11 mouse cellular contexts compared by ENCODE assay signal in the genomic region with DNA sequence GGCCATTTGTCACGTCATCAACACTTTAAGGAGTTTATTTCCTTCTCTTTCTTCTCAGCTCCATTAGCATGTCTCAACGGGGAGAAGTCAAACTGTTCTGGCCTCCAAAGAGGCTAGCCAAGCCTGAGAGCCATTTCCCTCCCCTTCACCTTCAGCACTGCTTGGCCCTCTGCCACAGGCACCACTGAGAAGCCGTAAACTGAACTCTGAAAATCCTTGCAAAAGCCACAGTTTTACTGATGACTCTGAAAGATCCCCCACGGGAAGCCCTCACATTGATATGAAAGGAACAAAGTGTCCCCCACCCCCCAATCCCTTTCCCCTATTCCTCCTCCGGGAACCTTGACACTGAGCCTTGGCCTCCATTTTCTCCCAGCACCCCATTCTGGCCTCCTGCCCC.
DNase-seq lines count a peak whose midpoint lies in the region; ATAC-seq lines count a peak whose summit lies in the region.
"Had no signal": no experiment of that assay in that cellular context is flagged by ENCODE, and none has a peak within 500 bp of the region (broad histone marks: within the 10 kb centered on the region; RNA-seq: fewer than 3 reads in every experiment).

No protein-coding gene starts in this region.

- peak; percentile 48 to 54 for DNase-seq in heart, postnatal 14 days
- DNase-seq in heart, embryonic 10.5 days (ENCODE audit: low spot score) = no peak
- DNase-seq in adrenal gland, adult 2 months = peak; percentile 79
- peak; percentile 24 for DNase-seq in gastrocnemius, postnatal 10 days
- peak; percentile 65 for DNase-seq in lung, postnatal 10 days
- no peak for DNase-seq in right cerebral cortex, adult 2 months (ENCODE audit: low spot score in 2 of 2)
- DNase-seq in hindbrain, embryonic 11.5 days (ENCODE audit: low spot score) = no peak
- DNase-seq in layer of hippocampus, postnatal 36 days = no peak
- DNase-seq: cerebellum, adult 11 months had no signal

- H3K36me3 ChIP-seq in heart, embryonic 10.5 days = no peaks in the 10 kb centered on the region
- H3K36me3 ChIP-seq in hindbrain, embryonic 11.5 days (ENCODE audit: control insufficient read depth, insufficient read depth, low read length) = no peaks in the 10 kb centered on the region
- H3K36me3 ChIP-seq: embryonic facial prominence, embryonic 15.5 days had no signal

- intact Hi-C loops in heart, postnatal 14 days (cut with DNase I) = no loop called here

- H3K4me1 ChIP-seq in heart, embryonic 10.5 days = no peaks in the 10 kb centered on the region
- H3K4me1 ChIP-seq in hindbrain, embryonic 11.5 days (replicated peaks; ENCODE audit: control insufficient read depth, insufficient read depth, low read length) = no peaks in the 10 kb centered on the region
- H3K4me1 ChIP-seq: embryonic facial prominence, embryonic 15.5 days had no signal

- no peak overlapping the region for H3K9ac ChIP-seq in hindbrain, embryonic 11.5 days (ENCODE audit: low read depth, low read length)
- H3K9ac ChIP-seq: embryonic facial prominence, embryonic 15.5 days had no signal

- H3K27me3 ChIP-seq in heart, embryonic 10.5 days (ENCODE audit: insufficient read depth, poor library complexity, severe bottlenecking) = peaks cover 4% of the 10 kb centered on the region; the same call in 1 of the 2 replicates
- H3K27me3 ChIP-seq in hindbrain, embryonic 11.5 days (ENCODE audit: control insufficient read depth, insufficient read depth, low read length) = no peaks in the 10 kb centered on the region
- H3K27me3 ChIP-seq: embryonic facial prominence, embryonic 15.5 days had no signal

- WGBS in heart, embryonic 10.5 days = 53% methylated on average over 5 of the region's 5 CpGs
- 70% methylated on average over 5 of the region's 5 CpGs for WGBS in hindbrain, embryonic 11.5 days

- no peaks in the 10 kb centered on the region for H3K9me3 ChIP-seq in heart, embryonic 10.5 days
- H3K9me3 ChIP-seq in hindbrain, embryonic 11.5 days (ENCODE audit: control insufficient read depth, low read length) = no peaks in the 10 kb centered on the region
- H3K9me3 ChIP-seq: embryonic facial prominence, embryonic 15.5 days had no signal

- ATAC-seq in hindbrain, embryonic 11.5 days (ENCODE audit: low FRiP score) = no peak

- H3K27ac ChIP-seq in heart, embryonic 10.5 days = no peak overlapping the region
- H3K27ac ChIP-seq in hindbrain, embryonic 11.5 days (ENCODE audit: low read depth, low read length) = no peak overlapping the region
- H3K27ac ChIP-seq: embryonic facial prominence, embryonic 15.5 days had no signal

- no peak overlapping the region for H3K4me2 ChIP-seq in hindbrain, embryonic 11.5 days (replicated peaks; ENCODE audit: low read depth, low read length)
- H3K4me2 ChIP-seq: embryonic facial prominence, embryonic 15.5 days had no signal

- H3K4me3 ChIP-seq in heart, embryonic 10.5 days = no peak overlapping the region
- H3K4me3 ChIP-seq in hindbrain, embryonic 11.5 days (ENCODE audit: low read depth, low read length) = no peak overlapping the region
- H3K4me3 ChIP-seq: embryonic facial prominence, embryonic 15.5 days; myocyte had no signal

Comparison
In these comparisons a context has a peak if more than half of its experiments do, and no peak if none do; other contexts are left out.
1. DNase-seq: peak in heart, postnatal 14 days (2 of 2), adrenal gland, adult 2 months (single experiment), gastrocnemius, postnatal 10 days (single experiment) and lung, postnatal 10 days (single experiment); none in heart, embryonic 10.5 days (single experiment), right cerebral cortex, adult 2 months (0 of 2), hindbrain, embryonic 11.5 days (single experiment) and layer of hippocampus, postnatal 36 days (0 of 2).